Mouse (Mus musculus): ENCODE results near the gene Agpat3.
A peak's percentile ranks its signal among the peaks of the same experiment; 100 is the strongest.

Agpat3 gene

DNA sequence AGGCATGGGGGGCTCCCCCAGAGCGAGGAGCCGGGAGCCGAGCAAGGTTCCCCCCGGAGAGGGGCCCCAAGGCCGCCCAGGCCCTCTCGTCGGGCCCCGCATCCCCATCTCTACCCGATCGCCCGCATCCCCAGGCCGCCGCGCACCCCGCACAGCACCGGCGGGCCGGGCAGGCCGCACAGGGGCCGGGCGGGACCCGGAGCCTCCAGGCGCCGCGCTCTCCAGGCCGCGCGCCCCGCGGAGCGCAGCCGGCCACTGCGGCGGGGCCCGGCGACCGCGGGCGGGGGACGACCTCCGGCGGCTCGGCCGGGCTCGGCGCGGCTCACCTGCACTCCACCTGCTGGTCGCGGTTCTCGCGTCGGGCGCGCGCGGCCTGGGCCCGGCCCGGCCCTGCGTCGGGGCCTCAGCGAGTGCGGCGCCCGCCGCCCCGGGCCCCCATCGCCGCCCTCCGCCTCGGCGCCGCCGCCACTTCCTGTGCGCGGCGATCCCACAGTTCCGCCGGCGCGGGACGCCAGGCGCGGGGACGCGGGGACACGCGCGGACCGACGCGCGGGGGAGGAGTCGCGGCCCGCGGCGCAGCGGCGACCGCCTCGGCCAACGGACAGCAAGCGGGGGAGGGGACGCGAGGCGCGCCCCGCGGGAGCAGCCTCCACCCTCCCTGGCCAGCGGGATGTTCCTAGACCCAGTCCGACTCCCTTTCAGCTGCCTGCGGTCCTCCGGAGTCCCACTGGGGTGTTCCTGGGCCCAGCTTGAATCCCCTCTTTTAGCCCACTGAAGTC lies at the start of gene Agpat3:
TSS of gene Agpat3 (minus strand) at position 603 of the 779 bp plus-strand sequence.
- peak; percentile 81 for DNase-seq (ENCODE audit: low spot score)

GRCm38 (mm10) chr10:78401127-78401526 lies 48.8 kb upstream of the Agpat3 start:
- no peak for DNase-seq (ENCODE audit: low spot score)

DNA sequence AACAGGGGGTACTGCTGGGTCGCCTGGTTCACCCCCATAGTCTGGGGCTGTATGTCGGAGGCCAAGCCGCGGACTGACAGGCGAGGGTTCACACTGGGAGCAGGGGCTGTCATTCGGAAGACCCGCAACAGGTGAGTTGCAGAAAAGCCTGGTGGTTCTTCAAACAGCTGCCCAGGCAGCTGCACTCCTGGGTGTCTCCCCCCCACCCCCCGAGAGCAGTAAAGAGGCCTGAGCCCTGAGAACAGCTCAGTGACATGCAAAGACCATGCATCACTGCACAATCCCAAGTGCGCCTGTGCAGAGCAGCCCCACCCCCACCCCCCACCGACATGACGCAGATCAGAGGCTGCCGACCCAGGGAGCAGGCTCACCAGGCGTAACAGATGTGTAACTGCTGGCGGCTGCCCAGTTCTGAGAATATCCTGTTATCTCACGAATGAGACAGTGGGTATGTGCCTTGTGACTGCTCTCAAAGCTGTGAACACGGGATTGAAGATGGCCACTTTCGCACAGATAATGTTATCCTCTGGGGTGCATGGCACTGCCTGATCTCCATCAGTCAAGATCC lies 46.9 kb upstream of the Agpat3 start:
- no peak for DNase-seq (ENCODE audit: low spot score)

GRCm38 (mm10) chr10:78396625-78396885 lies 44.3 kb upstream of the Agpat3 start:
- DNase-seq (ENCODE audit: low spot score), result no peak

- DNase-seq (ENCODE audit: low spot score), result peak; percentile 99
Measured at GRCm38 (mm10) chr10:78395819-78396624, 43.7 kb upstream of the Agpat3 start.

DNA sequence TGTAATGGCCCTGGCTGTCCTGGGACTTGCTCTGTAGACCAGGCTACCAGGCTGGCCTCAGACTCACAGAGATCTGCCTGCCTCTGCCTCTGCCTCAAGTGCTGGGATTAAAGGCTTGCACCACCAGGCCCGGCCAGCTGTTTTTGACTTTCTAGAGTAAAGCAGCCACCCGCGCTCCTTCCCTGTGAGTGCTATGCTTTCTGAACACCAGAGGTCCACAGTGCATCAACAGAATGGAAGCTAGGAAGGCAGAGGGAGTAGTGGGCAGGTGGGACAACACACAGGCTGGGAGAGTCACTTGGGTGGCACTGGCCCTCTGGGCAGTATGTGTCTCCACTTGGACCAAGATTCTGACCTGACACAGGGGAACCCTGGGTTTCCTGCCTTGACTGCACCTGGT lies 43.1 kb upstream of the Agpat3 start:
- no peak for DNase-seq (ENCODE audit: low spot score)

DNA sequence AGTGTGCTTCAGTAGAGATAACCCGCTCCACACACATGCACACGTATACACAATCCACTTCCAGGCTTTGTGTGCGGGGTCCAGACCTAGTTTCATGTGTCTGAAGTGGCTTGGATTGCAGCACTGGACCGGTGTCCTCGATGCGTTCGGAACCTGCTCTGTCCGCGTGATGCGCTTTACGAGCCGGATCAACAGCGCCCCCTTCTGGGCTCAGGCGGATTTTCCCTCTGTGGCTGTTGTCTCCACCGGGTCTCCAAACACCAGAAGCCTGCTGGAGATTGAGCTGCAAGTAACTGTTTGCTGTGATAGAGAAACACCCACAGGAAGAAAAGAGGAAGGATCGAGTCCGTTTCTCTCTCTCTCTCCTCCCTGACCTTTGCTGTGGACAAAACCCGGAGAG lies 39.8 kb upstream of the Agpat3 start:
- DNase-seq (ENCODE audit: low spot score), result peak; percentile 91

GRCm38 (mm10) chr10:78390982-78391470 lies 38.7 kb upstream of the Agpat3 start:
- DNase-seq (ENCODE audit: low spot score), result no peak

DNA sequence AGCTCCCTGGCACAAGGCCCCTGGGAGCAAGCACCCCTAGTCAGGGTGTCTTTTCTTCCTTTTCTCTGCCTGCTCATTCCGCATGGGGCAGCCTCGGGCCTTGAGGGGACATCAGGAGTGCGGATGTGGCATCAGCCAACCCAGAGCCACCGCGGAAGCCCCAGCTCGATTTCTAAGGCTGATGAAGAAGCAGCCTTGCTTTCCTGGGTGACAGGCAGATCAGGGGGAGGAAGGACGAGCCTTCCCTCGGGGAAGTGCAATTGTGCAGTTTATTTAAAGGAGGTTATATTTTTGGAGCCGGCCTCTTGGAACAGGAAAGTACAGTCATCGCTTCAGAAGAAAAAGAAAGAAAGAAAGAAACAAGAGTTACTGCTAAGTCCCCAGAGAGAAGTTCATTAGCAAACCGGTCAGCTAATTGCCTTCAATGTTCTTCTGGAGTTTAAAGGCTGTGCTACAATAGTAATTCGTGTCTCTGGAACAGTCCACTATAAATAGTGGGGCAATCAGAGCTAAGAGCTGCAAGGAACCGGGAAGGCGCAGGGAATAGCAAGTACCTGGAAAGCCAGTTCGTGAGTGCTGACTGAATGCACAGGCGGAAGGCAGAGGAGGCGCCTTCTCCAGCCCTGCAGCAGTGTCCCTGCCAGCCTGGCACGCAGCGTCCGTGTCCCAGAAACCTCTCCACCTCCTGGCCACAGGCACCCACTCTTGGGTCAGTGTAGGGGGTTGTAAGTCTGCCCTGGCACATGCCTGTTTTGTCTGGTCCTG lies 36.1 kb upstream of the Agpat3 start:
- no peak for DNase-seq (ENCODE audit: low spot score)

DNA sequence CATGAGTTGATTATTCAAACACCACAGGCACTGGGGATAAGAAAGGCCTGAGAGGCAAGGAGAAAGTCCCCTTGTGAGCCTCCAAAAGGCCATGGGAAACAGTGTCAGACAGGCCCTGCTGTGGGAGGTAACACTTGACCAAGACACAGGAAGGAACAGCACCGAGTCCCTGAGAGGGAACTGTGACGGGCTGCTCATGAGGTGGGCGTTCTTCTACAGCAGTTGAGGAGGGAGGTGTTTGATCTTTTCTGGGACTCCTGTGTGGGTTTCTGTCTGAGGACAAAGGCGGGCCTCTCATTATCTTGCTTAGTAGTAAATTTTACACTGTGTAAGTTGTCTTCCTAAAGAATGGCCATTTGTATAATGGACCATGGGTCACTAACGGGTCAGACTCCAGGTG lies 33.2 kb upstream of the Agpat3 start:
- no peak for DNase-seq (ENCODE audit: low spot score)

DNA sequence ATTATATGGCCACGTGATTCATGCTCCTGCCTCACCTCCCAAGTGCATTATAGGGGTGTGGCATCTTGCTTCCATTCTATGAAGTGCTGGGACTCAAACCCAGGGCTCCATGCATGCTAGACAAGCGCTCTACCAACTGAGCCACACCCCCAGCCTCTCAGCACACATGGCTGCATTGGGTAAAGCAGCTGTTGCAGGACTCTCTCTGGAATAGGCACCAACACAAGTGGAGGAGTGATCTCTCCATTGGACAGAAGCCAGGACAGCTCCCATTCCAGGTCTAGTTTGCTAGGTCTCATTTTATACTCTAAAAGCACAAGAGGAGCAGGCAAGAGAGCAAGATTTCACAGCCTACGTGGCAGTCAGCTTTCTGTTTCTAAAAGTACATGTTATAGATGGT lies 31.3 kb upstream of the Agpat3 start:
- no peak for DNase-seq (ENCODE audit: low spot score)

GRCm38 (mm10) chr10:78378516-78378915 lies 26.2 kb upstream of the Agpat3 start:
- DNase-seq (ENCODE audit: low spot score), result no peak

DNA sequence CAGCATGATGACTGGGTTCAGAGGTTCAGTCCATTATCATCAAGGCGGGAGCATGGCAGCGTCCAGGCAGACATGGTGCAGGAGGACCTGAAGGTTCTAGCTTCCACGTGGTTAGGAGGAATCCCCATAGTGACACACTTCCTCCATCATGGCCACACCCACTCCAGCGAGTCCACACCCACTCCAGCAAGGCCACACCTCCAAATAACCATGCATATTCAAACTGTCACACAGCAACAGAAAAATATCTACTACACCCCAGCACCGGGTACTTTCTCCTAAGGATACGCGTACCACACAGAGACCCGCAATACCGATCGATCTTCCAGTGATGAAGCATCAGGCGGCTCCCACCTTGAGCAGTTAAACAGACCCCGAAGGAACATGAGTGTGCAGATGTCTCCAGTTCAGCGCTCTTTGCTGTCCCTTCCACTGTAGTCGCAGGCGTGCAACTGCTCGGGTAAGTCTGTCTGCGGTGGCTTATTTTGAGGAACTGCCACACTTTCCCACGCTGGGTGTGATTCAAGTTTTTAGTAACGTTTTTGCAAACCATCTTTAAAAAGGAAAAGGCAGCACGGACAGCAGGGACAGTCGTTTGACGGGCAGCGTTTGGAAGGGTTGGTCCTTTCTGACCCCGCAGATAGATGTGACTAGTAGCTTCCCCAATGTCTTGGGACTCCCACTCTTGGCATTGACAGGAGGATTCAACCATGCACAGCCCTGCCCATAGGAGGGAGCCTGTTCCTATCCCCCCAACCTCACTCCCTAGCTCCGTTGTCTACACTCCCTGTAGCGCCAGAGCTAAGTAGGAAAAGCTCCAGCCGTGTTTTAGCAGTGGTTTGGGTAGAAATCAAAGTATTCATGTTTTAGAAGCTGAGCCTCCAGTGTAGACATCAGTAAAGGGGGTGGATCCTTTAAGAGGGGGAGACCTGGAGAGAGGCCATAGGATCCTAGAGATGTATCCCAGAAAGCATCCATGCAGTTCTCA lies 20.7 kb upstream of the Agpat3 start:
- DNase-seq (ENCODE audit: low spot score), result no peak

GRCm38 (mm10) chr10:78371746-78372145 lies 19.5 kb upstream of the Agpat3 start:
- DNase-seq (ENCODE audit: low spot score), result no peak

GRCm38 (mm10) chr10:78367586-78367985 lies 15.3 kb upstream of the Agpat3 start:
- DNase-seq (ENCODE audit: low spot score), result no peak

DNA sequence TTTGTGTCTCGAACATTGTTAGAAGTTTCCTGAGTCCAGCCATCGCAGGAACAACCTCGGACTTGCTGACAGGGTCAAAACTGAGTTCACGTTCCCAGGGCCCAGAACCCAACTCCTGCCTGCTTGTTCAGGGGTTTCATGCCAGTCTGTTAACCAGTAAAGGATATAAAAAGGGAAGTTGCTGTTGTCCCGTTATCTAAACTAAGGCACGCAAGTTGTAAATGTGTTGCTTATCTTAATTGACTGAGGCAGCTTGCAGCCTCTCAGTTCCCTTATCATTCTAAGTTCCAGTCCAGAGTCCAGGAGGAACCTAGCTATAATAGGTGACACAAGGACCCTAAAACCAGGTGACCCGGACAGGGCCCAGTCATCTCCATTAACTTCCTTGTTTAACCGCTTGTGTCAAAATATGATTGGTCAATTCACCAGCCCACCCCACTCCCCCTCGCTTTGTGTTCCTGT lies 14.6 kb upstream of the Agpat3 start:
- DNase-seq (ENCODE audit: low spot score), result no peak

- no peak for DNase-seq (ENCODE audit: low spot score)
Measured at GRCm38 (mm10) chr10:78366195-78366834, 14.0 kb upstream of the Agpat3 start.

GRCm38 (mm10) chr10:78365555-78365954 lies 13.3 kb upstream of the Agpat3 start:
- DNase-seq (ENCODE audit: low spot score), result no peak

DNA sequence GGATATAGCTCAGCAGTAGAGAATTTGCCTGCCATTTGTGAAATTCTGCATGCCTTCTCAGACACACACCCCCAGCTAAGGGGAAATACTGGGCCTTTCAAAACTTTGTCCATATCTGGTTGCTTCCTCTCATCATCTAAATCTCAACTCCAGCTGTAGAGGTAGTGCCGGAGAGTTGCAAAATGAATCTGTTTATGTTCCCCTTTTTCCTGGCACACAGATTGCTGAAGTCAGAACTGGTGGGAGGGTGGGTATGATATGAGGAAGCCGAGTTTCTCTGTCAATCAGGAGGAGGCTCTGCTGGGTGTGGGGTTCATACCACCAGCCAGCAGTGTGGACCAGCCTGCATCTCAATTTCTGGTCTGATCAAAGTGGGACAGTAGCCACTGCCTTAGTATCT lies 11.8 kb upstream of the Agpat3 start:
- DNase-seq (ENCODE audit: low spot score), result no peak

DNA sequence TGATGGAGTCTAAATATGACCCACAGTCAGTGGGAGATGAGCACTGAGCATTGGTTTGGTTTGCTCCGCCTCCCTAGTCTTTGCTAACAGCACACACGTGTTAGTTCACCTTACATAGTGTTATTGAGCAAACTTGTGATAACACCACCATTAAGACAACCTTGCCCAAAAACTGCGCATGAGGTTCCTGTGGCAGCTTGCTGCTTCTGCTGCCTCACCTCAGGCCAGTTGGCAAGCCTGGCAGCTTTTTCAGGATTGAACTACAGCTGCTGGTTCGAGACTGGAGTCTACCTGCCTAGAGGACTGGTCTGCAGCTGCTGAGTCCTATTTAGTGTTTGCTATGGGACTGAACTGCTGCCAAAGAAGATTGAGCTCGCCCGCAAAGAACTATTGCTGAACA lies 11.1 kb upstream of the Agpat3 start:
- no peak for DNase-seq (ENCODE audit: low spot score)

DNA sequence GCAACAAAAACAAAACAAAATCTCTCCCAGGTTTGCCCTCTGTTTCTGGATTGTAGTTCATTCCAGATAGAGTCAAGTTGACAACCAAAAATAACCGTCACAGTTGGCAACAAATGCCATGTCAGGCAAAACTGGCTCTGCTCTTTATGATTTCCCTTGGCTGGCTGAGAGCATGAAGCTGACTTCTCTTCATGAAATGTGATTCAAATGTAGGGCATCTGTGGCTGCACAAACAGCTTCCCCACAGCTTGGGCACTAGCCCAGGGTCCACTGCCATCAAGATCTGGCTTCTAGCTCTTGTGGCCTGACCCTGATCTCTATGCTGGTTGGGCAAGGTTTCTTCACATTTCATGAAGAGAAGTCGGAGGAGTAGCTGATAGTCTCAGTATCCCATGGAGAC lies 9.7 kb upstream of the Agpat3 start:
- no peak for DNase-seq (ENCODE audit: low spot score)
